Mouse (Mus musculus) thymus, adult 2 months (tissue): Measurements from ENCODE around the gene Nupr1l.

Experiments used
- CTCF ChIP-seq: fragments of 200-500 bp; IDR thresholded peaks from 2 replicates; pipeline ENCODE4 v1.5.1; 2012; ENCODE audit warnings: mild to moderate bottlenecking, control low read depth, low read length, moderate library complexity, borderline replicate concordance; ENCODE audit not compliant: control insufficient read depth, poor library complexity, insufficient read depth; ENCODE audit errors: extremely low read depth
- POLR2A ChIP-seq: fragments of 200-500 bp; IDR thresholded peaks from 2 replicates; pipeline ENCODE4 v1.6.1; 2012; ENCODE audit warnings: mild to moderate bottlenecking, low read length, control low read depth, moderate library complexity; ENCODE audit not compliant: control insufficient read depth, poor library complexity, insufficient read depth; ENCODE audit errors: extremely low read depth

DNA sequence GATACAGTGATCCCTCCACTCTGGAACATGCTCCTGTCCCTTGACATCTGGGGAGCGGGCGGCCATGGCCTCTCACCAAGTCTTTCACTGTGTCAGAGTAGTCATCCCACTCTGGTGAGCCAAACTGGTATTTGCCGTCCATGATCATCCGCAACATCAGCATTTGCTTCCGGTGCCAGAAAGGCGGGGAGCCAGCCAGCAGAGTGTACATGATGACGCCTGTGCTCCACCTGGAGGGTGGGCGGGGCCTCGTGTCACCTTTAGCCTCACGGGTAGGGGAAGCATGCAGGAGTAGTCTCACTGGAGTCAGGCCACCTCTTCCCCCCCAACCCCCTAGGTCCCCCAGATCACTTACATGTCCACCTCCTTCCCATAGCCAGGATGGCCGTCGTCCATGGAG is 42.5 kb upstream of the Nupr1l start:
- no peak for TF ChIP-seq CTCF
- no peak for TF ChIP-seq POLR2A
